Mouse (Mus musculus) thymus, postnatal 36 days (tissue): ENCODE measurements around the gene Phb2.
"Not testable (repeated sequence)": the region's sequence is repeated elsewhere in the genome, so short reads cannot be mapped to it uniquely, and the experiment has no call there.

Source experiments
- DNase-seq, 2 experiments: peaks; one replicate each; pipeline ENCODE4 v3.0.0; 2022; ENCODE audit warnings: mixed read lengths in 2 of 2

The Phb2 gene

DNA sequence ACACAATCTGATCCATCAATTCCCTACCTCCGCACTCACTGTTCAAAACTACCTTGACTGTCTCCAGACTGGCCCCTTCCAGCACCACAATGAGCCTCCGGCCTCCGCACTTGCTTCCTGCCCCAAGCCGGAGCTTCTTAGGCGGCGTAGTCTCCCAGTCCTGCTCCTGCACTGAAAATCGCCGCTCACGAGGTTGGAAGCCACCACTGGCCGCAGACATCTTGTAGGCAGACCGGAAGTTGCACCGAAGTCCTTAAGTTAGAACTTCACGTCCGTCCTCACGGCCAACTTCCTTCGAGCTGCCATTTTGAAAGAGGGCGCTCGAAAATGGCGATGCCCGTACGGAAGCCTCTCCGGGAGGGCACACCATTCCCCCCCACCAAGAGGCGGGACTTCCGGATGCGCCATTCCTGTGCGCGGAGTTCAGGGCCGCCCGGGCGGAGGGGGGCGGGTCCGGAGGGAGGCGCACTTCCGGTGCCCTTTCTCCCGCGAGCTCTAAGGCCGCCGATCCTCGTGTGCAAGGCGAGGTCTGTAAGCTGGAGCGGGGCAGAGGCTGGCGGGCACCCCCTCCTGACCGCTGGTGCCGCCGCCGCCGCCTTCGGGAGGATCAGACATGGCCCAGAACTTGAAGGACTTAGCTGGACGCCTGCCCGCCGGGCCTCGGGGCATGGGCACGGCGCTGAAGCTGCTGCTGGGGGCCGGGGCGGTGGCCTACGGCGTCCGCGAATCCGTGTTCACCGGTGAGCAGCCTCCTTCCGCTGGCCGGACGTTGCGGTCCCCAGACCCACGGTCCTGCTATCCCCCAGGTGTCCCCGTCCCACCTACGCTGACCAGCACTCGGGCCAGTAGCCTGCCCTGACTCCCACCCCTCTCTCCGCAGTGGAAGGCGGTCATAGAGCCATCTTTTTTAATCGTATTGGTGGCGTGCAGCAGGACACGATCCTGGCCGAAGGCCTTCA is at the start of gene Phb2, which contains the start of gene Emg1:
Gene Phb2 (plus strand): TSS at position 513 of the 959 bp plus-strand sequence.
Gene Emg1 (minus strand): TSS at position 355 of the 959 bp plus-strand sequence.
- peak; percentile 97 to 98 for DNase-seq

DNA sequence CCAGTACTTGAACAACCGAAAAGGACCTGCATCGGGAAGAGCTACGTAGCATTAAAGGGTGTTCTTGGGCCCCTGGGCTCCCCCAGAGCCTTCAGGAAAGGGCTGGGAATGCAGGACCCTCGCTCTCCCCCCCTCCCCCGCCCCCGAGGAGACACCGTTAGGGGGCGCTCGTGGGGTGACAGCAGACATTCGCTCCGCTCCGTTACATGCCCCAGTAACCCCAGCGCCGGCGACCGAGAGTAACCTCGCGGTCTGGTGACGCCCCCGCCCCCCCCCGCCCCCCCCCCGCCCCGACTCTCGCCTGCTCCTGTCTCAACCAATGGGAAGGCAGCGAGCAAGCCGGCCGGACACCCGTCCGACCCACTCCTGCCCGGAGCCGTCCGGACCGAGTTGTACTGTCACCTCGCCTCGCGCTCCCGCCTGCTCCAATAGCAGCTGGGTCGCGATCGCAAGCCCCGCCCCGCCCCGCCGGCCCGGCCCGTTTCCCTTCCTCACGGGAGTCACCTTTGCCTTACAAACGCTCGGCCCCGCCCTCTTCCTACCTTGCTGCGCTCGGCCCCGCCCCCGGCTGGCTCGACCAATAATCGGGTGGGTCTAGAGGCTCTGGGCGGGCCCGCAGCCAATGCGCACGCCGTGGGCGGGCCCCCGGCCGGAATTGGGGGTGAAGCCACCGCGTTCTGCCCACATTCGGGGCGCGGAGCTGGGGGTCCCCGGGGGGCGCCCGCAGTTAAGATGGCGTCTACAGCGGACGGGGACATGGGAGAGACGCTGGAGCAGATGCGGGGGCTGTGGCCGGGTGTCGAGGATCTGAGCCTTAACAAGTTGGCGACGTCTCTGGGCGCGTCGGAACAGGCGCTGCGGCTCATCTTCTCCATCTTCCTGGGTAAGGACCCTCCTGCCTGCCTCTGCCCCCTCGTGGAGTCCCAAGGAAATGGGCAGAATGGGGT is 49.4 kb upstream of the Phb2 start, which contains the start of gene Lpcat3:
Gene Lpcat3 (plus strand): TSS at position 551 of the 947 bp plus-strand sequence.
- peak; percentile 100 for DNase-seq

DNA sequence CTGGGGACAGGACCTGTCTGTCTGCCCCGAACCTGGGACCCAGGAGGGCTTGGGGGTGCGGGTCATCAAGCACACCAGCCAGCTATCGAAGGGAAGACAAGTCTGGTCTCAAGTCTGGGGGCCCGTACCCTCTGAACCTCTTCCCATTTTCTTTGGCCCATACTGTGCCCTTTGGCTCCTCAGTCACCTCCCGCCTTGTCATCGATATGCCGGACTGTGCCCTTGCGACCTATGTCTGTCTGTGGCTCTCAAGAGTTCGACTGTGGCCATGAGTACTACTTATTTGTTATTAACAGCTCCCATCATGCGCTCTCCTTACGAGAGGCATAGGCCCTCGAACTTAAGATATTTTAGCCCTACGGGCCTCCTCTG is 48.7 kb upstream of the Phb2 start:
- no peak for DNase-seq

DNA sequence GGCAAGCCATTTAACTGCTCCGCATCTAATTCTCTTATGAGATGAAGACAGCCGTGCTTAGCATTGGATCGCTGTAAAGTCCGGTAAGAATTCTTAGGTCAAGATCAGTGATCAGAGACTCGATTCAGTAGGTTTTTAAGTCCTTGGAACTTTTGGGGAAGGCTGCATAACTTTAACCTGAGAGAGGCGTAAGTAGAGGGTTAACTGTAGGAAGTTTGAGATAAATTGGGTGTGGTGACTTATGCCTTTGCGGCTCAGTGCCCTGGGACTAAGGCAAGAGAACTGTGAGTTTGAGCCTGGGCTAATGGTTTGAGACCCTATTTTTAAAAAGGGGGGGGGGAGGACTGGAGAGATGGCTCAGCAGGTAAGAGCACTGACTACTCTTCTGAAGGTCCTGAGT is 47.9 kb upstream of the Phb2 start:
- no peak for DNase-seq

DNA sequence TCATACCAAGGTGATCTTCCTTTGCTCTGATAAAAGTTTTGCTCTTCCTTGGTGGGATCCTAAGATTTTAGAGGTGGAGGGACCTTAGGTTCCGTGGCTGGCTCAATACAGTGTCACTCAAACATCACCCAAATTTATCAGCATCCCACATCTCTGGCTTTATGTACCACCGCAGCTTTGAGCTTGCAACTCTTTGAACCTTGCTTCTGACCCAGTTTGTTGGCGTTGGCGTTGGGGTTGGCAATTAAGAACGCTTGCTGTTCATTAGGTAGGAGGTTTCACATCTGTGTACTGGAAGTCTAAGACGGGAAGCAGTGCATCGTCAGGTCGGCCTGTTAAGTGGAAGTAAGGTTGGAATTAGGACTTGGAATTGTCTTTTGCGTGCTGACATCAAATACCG is 47.1 kb upstream of the Phb2 start:
- DNase-seq, result peak; percentile 20 to 23

DNA sequence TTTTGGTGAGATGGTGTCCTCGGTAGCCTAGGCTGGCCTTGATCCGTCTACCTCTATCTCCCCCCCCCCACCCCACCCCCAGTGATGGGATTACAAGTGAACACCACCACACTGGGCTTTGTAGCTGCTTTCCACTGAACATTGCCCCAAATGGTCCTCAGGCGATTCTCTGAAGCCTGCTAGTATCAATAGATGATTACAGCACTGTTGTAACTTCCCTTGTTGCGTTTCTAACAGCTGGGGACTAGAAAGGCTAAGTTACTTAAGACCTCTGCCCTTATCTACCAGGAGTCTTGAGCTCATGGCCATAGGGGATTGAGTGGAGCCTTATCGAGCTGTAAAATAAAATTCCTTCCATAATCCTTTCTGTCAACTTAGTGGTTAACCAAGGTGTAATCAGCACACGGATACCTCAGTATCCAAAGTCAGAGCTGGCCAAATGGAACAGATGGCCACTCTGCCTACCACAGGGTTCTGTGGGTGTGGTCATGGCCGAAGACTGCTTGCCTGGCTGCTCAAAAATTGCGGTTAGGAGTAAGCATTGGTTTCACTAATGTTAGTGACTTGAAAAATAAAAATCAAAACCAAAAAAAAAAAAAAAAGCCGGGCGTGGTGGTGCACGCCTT is 42.8 kb upstream of the Phb2 start:
- no peak for DNase-seq

DNA sequence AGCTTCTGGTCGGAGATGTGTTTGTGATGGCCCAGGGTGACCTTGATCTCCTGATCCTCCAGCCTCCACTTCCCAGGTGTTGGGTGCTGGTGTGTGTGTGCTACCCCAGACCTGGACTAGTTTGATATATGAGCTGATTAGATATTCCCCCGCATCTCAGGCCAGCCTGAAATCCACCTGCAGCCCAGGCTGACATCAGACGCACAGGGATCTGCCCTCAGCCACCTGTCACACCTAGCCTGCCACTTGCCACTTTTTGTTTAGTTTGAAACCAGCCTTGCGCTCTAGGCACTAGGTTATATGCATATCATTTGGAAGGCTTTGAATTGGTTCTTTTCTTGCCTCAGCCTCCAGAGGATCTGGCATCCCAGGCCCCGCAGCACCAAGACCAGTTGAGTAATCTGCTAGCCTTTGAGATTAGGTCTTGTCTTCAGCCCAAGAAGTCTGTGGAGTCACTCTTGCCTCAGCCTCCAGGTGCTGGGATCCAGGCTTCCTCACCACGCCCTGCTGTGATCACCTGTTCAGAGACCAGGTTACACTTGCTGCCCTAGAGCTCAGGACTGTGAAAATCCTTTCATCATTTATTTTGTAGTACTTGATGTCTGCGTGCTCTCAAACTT is 41.7 kb upstream of the Phb2 start:
- no peak for DNase-seq

DNA sequence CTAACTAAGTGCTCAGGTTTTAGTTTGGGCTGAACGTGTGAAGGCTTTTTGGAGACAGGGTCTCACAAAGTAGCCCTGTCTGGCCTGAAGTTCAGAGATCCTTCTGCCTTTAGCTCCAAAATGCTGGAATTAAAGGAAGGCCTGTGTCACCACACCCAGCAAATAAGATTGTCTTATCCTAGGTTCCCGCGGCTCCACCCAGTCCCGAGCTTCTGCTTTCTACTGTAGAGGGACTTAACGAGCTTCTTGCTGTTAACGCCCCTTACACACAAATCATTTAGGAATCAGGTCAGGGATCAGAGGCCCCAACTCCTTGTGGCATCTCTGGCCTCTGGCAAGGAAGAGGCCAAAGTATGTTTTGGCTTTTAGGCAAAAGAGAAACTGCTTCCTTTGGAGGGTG is 40.0 kb upstream of the Phb2 start:
- DNase-seq, result no peak

DNA sequence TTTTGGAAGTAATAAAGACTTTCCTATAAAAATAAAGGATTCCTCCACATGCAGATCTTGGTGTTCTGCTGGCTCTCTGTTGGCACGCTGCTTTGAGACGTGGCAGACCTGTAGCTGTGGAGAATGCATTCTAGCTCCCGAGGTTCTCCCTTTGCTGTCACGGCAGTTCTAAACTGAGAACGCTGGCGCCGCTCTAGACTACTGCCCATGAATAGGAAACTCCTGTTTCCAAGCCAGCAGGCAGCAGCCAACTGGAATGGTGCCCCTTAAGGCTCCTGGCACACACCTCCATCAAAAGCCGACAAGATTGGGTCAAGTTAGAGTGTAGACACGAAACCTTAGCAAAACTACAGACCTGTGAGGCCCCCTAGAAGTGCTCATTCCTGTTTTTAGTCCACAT is 38.5 kb upstream of the Phb2 start:
- DNase-seq, result no peak

DNA sequence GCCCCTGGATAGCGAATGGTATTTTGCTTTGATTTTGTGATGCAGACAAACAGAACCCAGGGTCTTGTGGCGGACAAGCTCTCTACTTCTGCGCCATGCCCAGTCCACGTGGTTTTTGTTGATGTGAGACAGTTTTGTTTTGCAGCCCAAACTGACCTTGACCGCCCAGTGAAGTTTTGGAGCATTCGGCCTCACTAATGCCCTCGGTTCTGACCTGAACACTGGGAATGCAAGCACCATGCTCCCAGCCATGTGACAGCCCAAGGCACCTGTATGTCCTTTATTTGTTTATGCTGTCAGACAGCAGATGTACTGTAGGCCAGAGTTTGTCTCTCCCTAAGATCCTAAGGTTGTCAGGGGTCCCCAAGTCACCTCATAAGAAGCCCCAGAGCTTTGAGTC is 37.5 kb upstream of the Phb2 start:
- no peak for DNase-seq

DNA sequence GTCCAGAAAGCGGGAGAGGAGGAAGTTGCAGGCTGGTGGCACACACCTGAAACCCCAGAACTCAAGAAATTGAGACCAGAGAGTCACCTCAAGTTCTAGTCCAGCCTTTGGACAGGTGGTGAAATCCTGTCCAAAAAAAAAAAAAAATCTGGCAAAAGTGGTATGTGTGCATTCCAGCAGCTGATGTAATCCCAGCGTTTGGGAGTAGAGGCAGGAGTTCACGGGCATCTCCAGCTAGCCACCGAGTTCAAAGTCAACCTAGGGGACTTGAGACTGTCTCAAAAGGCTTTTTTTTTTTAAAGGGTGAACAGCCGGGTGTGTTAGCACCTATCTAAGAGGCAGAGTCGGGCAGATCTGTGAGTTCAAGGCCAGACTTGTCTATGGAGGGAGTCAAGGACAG is 36.0 kb upstream of the Phb2 start:
- DNase-seq, result no peak

DNA sequence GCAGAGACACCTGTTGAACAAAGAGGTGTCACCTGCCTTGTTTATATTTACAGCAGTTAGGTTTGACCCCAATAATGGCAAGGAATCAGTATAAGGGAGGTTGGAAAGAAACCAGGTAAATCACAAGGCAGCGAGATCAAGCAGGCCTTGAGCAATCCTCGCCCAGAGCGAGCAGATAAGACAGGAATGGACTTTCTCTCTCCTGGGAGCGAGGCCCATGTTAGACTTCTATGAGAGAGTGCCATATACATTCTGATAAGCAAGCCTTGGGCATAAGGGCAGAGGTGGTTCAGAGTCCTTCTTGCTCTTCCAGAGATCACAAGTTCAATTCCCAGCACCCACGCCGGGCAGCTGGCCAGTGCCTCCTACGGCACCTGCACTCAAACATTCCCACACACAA is 33.4 kb upstream of the Phb2 start:
- no peak for DNase-seq

DNA sequence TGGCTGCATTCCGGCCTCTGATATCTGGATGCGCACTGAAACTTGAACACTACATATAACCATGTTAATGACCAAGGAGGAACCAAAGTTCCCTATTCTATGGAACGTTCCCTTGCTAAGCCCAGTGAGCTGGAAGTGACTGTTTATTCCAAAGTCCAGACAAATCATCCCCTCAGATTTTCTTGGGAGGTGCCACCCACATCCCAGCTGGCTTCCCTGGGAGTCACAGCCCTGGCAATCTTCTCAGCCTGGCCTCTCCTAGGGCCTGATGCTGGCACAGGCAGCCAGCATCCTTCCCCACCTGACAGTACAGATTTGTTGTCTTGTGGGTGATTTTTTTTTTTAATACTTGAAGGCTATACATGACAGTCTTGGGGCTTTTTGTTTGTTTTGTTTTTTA is 32.6 kb upstream of the Phb2 start:
- no peak for DNase-seq

DNA sequence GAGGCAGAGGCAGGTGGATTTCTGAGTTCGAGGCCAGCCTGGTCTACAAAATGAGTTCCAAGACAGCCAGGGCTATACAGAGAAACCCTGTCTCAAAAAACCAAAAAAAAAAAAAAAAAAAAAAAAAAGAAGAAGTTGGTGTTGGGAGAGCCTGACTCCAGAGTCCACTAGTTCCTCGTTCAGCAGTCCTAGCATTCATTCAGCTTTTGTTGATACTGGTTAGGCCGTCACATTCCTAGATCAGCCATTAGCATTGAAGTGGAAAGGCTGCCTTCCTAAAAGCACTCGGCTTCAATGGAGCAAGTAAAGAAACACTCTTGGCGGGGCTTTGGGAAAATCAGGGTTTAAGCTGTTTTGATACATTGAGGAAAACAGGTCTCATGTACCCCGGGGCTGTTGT is 29.8 kb upstream of the Phb2 start:
- DNase-seq, result not testable (repeated sequence)

DNA sequence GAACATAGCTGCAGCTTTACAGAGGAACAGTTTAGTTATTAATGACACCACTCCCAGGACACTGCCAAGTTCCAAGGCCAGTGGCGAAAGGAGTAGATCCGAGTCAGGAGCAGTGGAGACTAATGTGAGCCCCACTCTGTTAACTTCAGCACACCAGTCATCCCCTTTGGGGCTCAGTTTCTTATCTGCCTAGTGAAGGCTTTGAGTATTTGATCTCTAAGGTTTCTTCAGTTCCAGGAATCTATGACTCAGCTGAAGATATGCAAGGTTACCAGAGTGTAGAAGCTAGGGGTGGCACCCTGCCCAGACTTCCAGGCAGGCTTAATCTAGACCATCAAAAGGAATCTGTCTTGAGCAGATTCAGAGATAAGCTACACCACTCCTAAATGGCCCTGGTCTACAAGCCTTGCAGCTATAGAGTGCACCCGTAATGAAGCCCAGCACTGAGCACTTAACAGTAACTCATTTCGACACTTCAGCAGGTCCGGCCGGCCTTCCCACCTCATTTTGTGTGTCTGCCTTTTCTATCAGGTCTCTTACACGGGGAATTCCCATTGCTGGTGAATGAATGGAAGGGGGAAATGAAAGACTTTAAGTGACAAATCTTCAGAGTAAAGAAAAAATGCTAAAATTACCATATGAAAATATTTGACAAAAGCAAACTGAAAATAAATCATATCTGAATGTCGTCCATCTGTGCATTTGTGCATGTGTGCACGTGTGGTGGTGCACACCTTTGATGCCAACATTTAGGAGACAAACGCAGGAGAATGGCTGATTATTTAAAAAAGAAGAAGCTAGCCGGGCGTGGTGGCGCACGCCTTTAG is 28.3 kb upstream of the Phb2 start:
- DNase-seq, result no peak

DNA sequence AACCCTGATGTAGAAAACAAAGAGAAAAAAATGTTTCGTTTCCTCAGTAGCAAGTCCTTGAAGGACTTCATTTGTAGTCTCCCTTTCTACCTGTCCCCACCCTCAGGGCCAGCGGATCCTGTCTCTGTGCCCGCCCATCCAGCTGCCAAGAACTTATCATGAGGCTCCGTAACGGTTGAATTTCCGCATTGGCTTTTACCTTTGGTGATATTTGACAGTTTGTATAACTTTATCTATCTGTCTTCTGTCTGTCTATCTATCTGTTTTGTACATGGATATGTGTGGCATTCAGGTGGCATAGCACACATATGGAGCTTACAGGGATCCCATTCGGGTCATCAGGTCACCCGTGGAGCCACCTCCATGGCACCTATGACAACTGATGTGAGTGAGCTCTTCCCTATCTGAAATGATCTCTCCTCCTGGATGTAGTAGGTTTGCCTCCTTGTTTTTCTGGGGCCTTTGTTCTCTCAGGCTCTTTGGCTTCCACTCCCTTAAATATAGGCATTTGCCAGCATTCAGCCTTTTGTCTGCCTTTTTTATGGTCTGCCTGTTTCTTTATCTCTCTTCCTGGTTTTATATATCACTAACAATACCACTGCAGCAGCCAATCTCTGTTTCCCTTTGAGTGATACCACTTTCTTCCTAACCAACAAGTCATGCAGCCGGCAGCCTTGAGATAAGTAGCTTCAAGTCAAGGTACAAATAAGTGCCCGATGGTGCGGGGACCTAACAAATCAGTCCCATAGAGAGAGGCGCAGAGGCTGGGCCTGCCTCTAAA is 26.3 kb upstream of the Phb2 start:
- DNase-seq, result no peak

DNA sequence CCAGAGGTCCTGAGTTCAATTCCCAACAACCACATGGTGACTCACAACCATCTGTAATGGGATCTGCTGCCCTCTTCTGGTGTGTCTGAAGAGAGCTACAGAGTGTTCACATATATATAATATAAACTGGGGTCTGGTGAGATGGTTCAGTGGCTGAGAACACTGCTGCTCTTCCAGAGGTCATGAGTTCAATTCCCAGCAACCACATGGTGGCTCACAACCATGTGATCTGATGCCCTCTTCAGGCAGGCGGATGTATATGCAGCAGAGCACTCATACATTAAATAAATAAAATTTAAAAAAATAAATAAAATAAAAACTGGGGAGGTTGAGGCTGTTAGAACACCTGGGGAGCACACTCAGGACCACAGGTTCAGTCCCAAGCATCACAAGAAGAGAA is 25.5 kb upstream of the Phb2 start:
- DNase-seq, result not testable (repeated sequence)

DNA sequence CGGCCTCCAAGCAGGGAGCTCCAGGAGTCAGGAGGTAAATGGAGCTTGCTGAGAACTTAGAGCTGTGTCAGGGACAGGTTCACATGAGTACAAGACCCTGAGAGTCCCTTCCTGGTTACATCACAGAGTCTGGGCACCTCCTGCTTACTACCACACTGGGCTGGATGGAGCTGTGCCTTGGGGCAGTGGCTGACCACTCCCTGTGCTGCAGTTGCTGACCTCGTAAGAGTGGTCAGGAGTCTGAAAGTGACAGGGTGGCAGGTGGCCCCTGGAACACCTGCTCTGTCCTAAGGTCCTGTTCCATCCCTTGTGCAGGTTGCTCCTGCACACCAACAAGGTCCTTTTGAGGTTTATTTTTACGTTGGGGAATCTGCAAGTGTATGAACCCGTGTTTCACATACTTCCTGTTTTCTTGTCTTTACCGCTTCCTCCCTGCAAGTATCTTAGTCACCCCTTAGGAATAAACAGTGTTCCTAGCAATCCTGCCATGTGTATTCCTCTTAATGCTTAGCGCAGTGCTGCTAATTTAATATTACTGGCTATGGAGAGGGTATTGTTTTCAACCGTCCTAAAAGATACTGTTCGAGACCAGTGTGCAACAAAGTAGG is 23.9 kb upstream of the Phb2 start:
- DNase-seq, result no peak

DNA sequence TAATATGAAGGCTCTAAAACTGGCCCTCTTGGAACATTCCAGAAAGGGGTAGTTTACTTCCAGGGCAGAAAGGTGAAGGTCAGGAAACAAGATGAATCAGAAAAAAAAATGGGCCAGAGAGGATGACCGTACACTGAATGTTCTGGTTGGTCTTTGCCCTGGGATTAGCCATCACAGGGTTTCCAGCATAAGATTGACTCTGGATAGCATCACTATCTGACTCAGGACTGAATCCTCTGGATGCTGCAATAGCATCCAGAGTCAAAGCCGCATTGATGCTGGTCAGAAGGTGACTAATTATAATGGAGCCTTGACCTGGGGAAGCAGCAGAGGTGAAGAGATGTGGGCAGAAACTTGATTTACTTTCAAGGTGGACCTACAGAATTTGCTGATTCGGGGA is 23.1 kb upstream of the Phb2 start:
- no peak for DNase-seq

DNA sequence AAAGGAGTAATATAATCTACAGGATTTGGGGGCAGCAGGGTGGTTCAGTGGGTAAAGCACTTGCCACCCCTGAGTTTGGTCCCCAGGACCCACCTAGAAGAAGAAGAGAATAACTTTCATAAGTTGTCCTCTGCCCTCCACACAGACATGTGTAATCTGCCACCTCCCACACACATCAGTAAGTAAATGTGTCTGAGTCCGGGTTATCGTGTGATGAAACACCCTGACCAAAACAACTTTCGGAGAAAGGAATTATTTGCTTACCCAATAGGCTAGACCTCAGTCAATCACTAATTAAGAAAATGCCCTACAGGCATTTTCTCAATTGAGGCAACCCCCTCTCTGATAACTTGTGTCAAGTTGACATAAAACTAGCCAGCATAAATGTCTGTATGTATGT is 21.6 kb upstream of the Phb2 start:
- DNase-seq, result no peak
